Mouse (Mus musculus): ENCODE measurements around the gene Ckm. TPM values are rescaled to one million over a fixed set of nuclear protein-coding genes. Genes with fewer than 3 reads are reported as not detected.

Ckm gene
- total RNA-seq, 1 experiment from 2014 or later = 1.5 TPM

GRCm38 (mm10) chr7:19382166-19382541 is 22.4 kb upstream of the Ckm start:
- ATAC-seq (replicated peaks; ENCODE audit: low read depth, poor library complexity, severe bottlenecking) = peak; percentile 40

- no peak for ATAC-seq (replicated peaks; ENCODE audit: low read depth, poor library complexity, severe bottlenecking)
These were observed 20.9 kb upstream of the Ckm start for GRCm38 (mm10) chr7:19383708-19384107.

GRCm38 (mm10) chr7:19388699-19389413 is 15.7 kb upstream of the Ckm start:
- no peak for ATAC-seq (replicated peaks; ENCODE audit: low read depth, poor library complexity, severe bottlenecking)

- ATAC-seq (replicated peaks; ENCODE audit: low read depth, poor library complexity, severe bottlenecking) = no peak
These were observed 10.1 kb upstream of the Ckm start for GRCm38 (mm10) chr7:19394484-19394883.

GRCm38 (mm10) chr7:19399496-19400280 is 4.9 kb upstream of the Ckm start:
- peak; percentile 66 for ATAC-seq (replicated peaks; ENCODE audit: low read depth, poor library complexity, severe bottlenecking)

- ATAC-seq (replicated peaks; ENCODE audit: low read depth, poor library complexity, severe bottlenecking) = no peak
These were observed 3.6 kb upstream of the Ckm start for GRCm38 (mm10) chr7:19400946-19401345.

- no peak for ATAC-seq (replicated peaks; ENCODE audit: low read depth, poor library complexity, severe bottlenecking)
These were observed 2.0 kb upstream of the Ckm start for GRCm38 (mm10) chr7:19402535-19403112.

GRCm38 (mm10) chr7:19403731-19404296 is 762 bp upstream of the Ckm start, which contains the start of gene Klc3:
Gene Klc3, minus strand, starts transcription at chr7:19404104.
- ATAC-seq (replicated peaks; ENCODE audit: low read depth, poor library complexity, severe bottlenecking) = peak; percentile 42

- peak; percentile 94 for ATAC-seq (replicated peaks; ENCODE audit: low read depth, poor library complexity, severe bottlenecking)
These were observed 841 bp downstream of the Ckm start for GRCm38 (mm10) chr7:19405417-19405816.

GRCm38 (mm10) chr7:19409753-19410152 is 5.2 kb downstream of the Ckm start:
- no peak for ATAC-seq (replicated peaks; ENCODE audit: low read depth, poor library complexity, severe bottlenecking)

GRCm38 (mm10) chr7:19410766-19411344 is 6.3 kb downstream of the Ckm start:
- no peak for ATAC-seq (replicated peaks; ENCODE audit: low read depth, poor library complexity, severe bottlenecking)

GRCm38 (mm10) chr7:19411783-19412182 is 7.2 kb downstream of the Ckm start:
- ATAC-seq (replicated peaks; ENCODE audit: low read depth, poor library complexity, severe bottlenecking) = no peak

GRCm38 (mm10) chr7:19413525-19413924 is 8.9 kb downstream of the Ckm start:
- no peak for ATAC-seq (replicated peaks; ENCODE audit: low read depth, poor library complexity, severe bottlenecking)

- no peak for ATAC-seq (replicated peaks; ENCODE audit: low read depth, poor library complexity, severe bottlenecking)
These were observed 12.0 kb downstream of the Ckm start for GRCm38 (mm10) chr7:19416590-19416989.

GRCm38 (mm10) chr7:19420121-19420520 is 15.5 kb downstream of the Ckm start:
- ATAC-seq (replicated peaks; ENCODE audit: low read depth, poor library complexity, severe bottlenecking) = no peak

GRCm38 (mm10) chr7:19420821-19421636 is 16.5 kb downstream of the Ckm start:
- peak; percentile 97 for ATAC-seq (replicated peaks; ENCODE audit: low read depth, poor library complexity, severe bottlenecking)

GRCm38 (mm10) chr7:19423083-19423482 is 18.5 kb downstream of the Ckm start:
- ATAC-seq (replicated peaks; ENCODE audit: low read depth, poor library complexity, severe bottlenecking) = no peak

GRCm38 (mm10) chr7:19424051-19424450 is 19.5 kb downstream of the Ckm start:
- no peak for ATAC-seq (replicated peaks; ENCODE audit: low read depth, poor library complexity, severe bottlenecking)

GRCm38 (mm10) chr7:19426349-19426748 is 21.8 kb downstream of the Ckm start:
- peak; percentile 68 for ATAC-seq (replicated peaks; ENCODE audit: low read depth, poor library complexity, severe bottlenecking)

GRCm38 (mm10) chr7:19426888-19427287 is 22.3 kb downstream of the Ckm start:
- no peak for ATAC-seq (replicated peaks; ENCODE audit: low read depth, poor library complexity, severe bottlenecking)

Measured in common myeloid progenitor, adult 5-6 weeks (primary cell).